Mouse (Mus musculus) thymus, adult 2 months (tissue): ENCODE results near the gene Hinfp. TPM values are rescaled to one million over a fixed set of nuclear protein-coding genes. Genes with fewer than 3 reads are reported as not detected.
A peak's percentile ranks its signal among the peaks of the same experiment; 100 is the strongest.

Experiments
- DNase-seq: peaks from one replicate; pipeline ENCODE4 v3.0.0; 2021
- H3K27ac ChIP-seq: fragments of 200-500 bp; 2 replicates; pipeline ENCODE4 v1.5.1; 2012; ENCODE audit warnings: low read length, control low read depth; ENCODE audit not compliant: control insufficient read depth, insufficient read depth
- H3K27me3 ChIP-seq: fragments of 200-500 bp; 2 replicates; pipeline ENCODE4 v1.6.1; 2012; ENCODE audit warnings: mild to moderate bottlenecking, low read length, moderate library complexity, mixed read lengths; ENCODE audit not compliant: control insufficient read depth, insufficient read depth
- H3K36me3 ChIP-seq: fragments of 200-500 bp; 2 replicates; pipeline ENCODE4 v1.6.1; 2012; ENCODE audit warnings: mild to moderate bottlenecking, low read length, moderate library complexity; ENCODE audit not compliant: control insufficient read depth, insufficient read depth
- H3K4me1 ChIP-seq: fragments of 200-500 bp; replicated peaks from 2 replicates; pipeline ENCODE4 v1.6.1; 2012; ENCODE audit warnings: low read length; ENCODE audit not compliant: control insufficient read depth, insufficient read depth
- H3K4me3 ChIP-seq: fragments of 200-500 bp; 2 replicates; pipeline ENCODE4 v1.5.1; 2012; ENCODE audit warnings: mild to moderate bottlenecking, low read length, control low read depth, moderate library complexity; ENCODE audit not compliant: control insufficient read depth, insufficient read depth
- CTCF ChIP-seq: fragments of 200-500 bp; IDR thresholded peaks from 2 replicates; pipeline ENCODE4 v1.5.1; 2012; ENCODE audit warnings: mild to moderate bottlenecking, control low read depth, low read length, moderate library complexity, borderline replicate concordance; ENCODE audit not compliant: control insufficient read depth, poor library complexity, insufficient read depth; ENCODE audit errors: extremely low read depth
- POLR2A ChIP-seq: fragments of 200-500 bp; IDR thresholded peaks from 2 replicates; pipeline ENCODE4 v1.6.1; 2012; ENCODE audit warnings: mild to moderate bottlenecking, low read length, control low read depth, moderate library complexity; ENCODE audit not compliant: control insufficient read depth, poor library complexity, insufficient read depth; ENCODE audit errors: extremely low read depth
- WGBS: fragments of 180-500 bp; shearing (Covaris S2); methylation state at CpG from one replicate; pipeline ENCODE4 v1.1.7; 2018; 5-methylcytosine and 5-hydroxymethylcytosine counted together
- polyA plus RNA-seq: library from polyadenylated mRNA; depleted of rRNA; stranded (reverse); fragments of >200 nt; gene quantifications from 2 replicates; pipeline ENCODE4 v1.2.3, GENCODE M21; 2012

Gene Hinfp
- polyA plus RNA-seq, 1 experiment, result 71.1 TPM

- Histone ChIP-seq H3K36me3 (peaks cover 21% of the 10 kb centered on the region), H3K27me3 (no peaks in the 10 kb centered on the region), H3K4me1 (peaks cover 24% of the 10 kb centered on the region), H3K27ac (no peak overlapping the region), H3K4me3 (peak overlapping the region; percentile 94)
- 3% methylated on average over 37 of the region's 37 CpGs for WGBS
- TF ChIP-seq CTCF, result no peak
- no peak for TF ChIP-seq POLR2A
- peak; percentile 46 for DNase-seq
These were observed 13.8 kb upstream of the Hinfp start for GRCm38 (mm10) chr9:44319105-44319886.

GRCm38 (mm10) chr9:44318826-44319095 is 13.3 kb upstream of the Hinfp start:
- Histone ChIP-seq H3K27ac (no peak overlapping the region), H3K4me1 (peaks cover 24% of the 10 kb centered on the region), H3K4me3 (peak overlapping the region; percentile 94), H3K36me3 (peaks cover 27% of the 10 kb centered on the region), H3K27me3 (no peaks in the 10 kb centered on the region)
- 27% methylated on average over 3 of the region's 3 CpGs for WGBS
- TF ChIP-seq CTCF, result no peak
- no peak for TF ChIP-seq POLR2A
- DNase-seq, result no peak

GRCm38 (mm10) chr9:44318076-44318825 is 12.8 kb upstream of the Hinfp start:
- Histone ChIP-seq H3K27ac (no peak overlapping the region), H3K4me3 (peak overlapping the region; percentile 94; the same call in 1 of the 2 replicates), H3K36me3 (peaks cover 30% of the 10 kb centered on the region), H3K4me1 (peaks cover 24% of the 10 kb centered on the region), H3K27me3 (no peaks in the 10 kb centered on the region)
- no peak for TF ChIP-seq CTCF
- no peak for TF ChIP-seq POLR2A
- WGBS, result 90% methylated on average over 5 of the region's 5 CpGs
- no peak for DNase-seq

DNA sequence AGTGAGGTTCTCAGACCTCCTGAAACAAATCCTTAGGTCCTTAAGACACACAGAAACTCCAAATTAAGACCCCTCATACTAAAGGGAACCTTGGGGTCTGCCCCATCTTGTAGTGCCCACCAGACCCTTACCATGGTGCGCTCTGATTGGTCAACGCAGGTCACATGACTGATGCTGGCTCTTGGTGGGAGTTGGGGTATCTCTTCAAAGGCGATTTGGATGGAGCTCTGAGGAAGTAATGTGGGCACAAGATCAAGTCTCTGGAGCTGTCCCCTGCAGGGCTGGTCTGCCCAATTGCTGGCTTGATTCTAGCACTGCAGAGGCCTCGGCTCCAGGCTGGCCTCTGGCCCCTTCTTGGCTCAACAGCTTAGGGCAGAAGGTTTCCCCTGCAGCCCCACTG is 12.0 kb upstream of the Hinfp start:
- no peak for DNase-seq
- WGBS, result 97% methylated on average over 4 of the region's 4 CpGs
- TF ChIP-seq POLR2A (no peak), CTCF (no peak)
- H3K36me3 ChIP-seq, result peaks cover 38% of the 10 kb centered on the region
- H3K27ac ChIP-seq, result no peak overlapping the region
- H3K4me3 ChIP-seq, result no peak overlapping the region
- no peaks in the 10 kb centered on the region for H3K27me3 ChIP-seq
- H3K4me1 ChIP-seq, result peaks cover 24% of the 10 kb centered on the region

- peaks cover 20% of the 10 kb centered on the region for H3K4me1 ChIP-seq
- H3K36me3 ChIP-seq, result peaks cover 48% of the 10 kb centered on the region
- no peak overlapping the region for H3K4me3 ChIP-seq
- no peak for DNase-seq
- no peak overlapping the region for H3K27ac ChIP-seq
- H3K27me3 ChIP-seq, result no peaks in the 10 kb centered on the region
- TF ChIP-seq POLR2A, result no peak
- no peak for TF ChIP-seq CTCF
- WGBS, result 97% methylated on average over 18 of the region's 18 CpGs
These were observed 9.4 kb upstream of the Hinfp start for GRCm38 (mm10) chr9:44314910-44315309.

GRCm38 (mm10) chr9:44314257-44314547 is 8.7 kb upstream of the Hinfp start:
- Histone ChIP-seq H3K27ac (no peak overlapping the region), H3K36me3 (peaks cover 48% of the 10 kb centered on the region)
- 93% methylated on average over 4 of the region's 4 CpGs for WGBS

More at GRCm38 (mm10) chr9:44314257-44314547, 8.7 kb upstream of the Hinfp start:
- H3K27me3 ChIP-seq, result no peaks in the 10 kb centered on the region
- H3K4me3 ChIP-seq, result no peak overlapping the region
- H3K4me1 ChIP-seq, result peaks cover 17% of the 10 kb centered on the region
- TF ChIP-seq CTCF (no peak), POLR2A (no peak)
- no peak for DNase-seq
